Comparison of ENCODE assay signal across 21 mouse cellular contexts in the genomic region with DNA sequence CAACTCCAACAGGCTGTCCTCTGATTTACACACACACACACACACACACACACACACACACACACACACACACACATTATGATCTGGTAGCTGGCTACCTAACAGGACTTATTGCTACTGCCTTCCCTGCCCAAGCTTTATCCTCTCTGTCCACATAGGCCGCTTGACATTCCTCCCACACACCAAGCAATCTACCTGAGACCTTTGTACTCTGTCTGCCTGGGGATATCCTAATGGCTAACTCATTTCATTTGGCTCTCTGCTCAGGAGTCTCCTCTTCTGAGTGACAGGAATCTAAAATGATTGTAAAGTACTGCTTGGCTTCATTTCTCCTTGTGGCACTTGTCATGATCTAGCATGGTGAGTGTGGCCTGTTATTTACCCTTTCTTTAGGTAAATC. TPM values are rescaled to one million over a fixed set of nuclear protein-coding genes. Genes with fewer than 3 reads are reported as not detected.
DNase-seq lines count a peak whose midpoint lies in the region; TF ChIP-seq lines count a peak whose summit lies in the region.
"Had no signal": no experiment of that assay in that cellular context is flagged by ENCODE, and none has a peak within 500 bp of the region (broad histone marks: within the 10 kb centered on the region; RNA-seq: fewer than 3 reads in every experiment).

No protein-coding gene starts in this region.

- no peak for TF ChIP-seq CTCF in kidney, adult 2 months (conservative IDR thresholded peaks at IDR 0.05; ENCODE audit: insufficient read depth, insufficient read length, low read depth, low read length)

- H3K36me3 ChIP-seq in kidney, adult 2 months (ENCODE audit: control insufficient read depth, insufficient read depth, low read length): no peaks in the 10 kb centered on the region
- H3K36me3 ChIP-seq: hindbrain, embryonic 10.5 days; midbrain, embryonic 13.5 days; neural tube, embryonic 13.5 days had no signal

- TF ChIP-seq POLR2A in kidney, adult 2 months (IDR thresholded peaks at IDR 0.05; ENCODE audit: low read depth, low read length): no peak

- WGBS in kidney, adult 2 months: 50% methylated on average over 1 of the region's 1 CpGs
- WGBS in large intestine, adult 2 months: 38% methylated on average over 1 of the region's 1 CpGs

- H3K4me3 ChIP-seq in kidney, adult 2 months (ENCODE audit: insufficient read depth, low read depth, low read length): no peak overlapping the region
- H3K4me3 ChIP-seq: erythroblast, embryonic 14.5 days; forebrain, embryonic 13.5 days; heart, adult 2 months; hindbrain, embryonic 10.5 days; left cerebral cortex, adult 2 months; midbrain, embryonic 13.5 days; neural tube, embryonic 13.5 days had no signal

- H3K27me3 ChIP-seq in kidney, adult 2 months (replicated peaks; ENCODE audit: control insufficient read depth, insufficient read depth, low read length): no peaks in the 10 kb centered on the region
- H3K27me3 ChIP-seq: forebrain, embryonic 13.5 days; midbrain, embryonic 13.5 days; neural tube, embryonic 13.5 days had no signal

- no peaks in the 10 kb centered on the region; the same call in 1 of the 2 replicates for H3K4me1 ChIP-seq in kidney, adult 2 months (ENCODE audit: control insufficient read depth, insufficient read depth, low read length)
- H3K4me1 ChIP-seq: forebrain, embryonic 13.5 days; hindbrain, embryonic 10.5 days; midbrain, embryonic 13.5 days; neural tube, embryonic 13.5 days had no signal

- peak overlapping the region; percentile 78; the same call in 1 of the 2 replicates for H3K27ac ChIP-seq in kidney, adult 2 months (ENCODE audit: insufficient read depth, low read depth, low read length)
- H3K27ac ChIP-seq: forebrain, embryonic 13.5 days; heart, adult 2 months; hindbrain, embryonic 10.5 days; left cerebral cortex, adult 2 months; midbrain, embryonic 13.5 days; neural tube, embryonic 13.5 days had no signal

- DNase-seq in kidney, adult 2 months: peak; percentile 74
- DNase-seq in kidney, postnatal 10 days: no peak
- DNase-seq in kidney, adult 8-10 months: peak; percentile 19 to 41
- DNase-seq in large intestine, adult 2 months (ENCODE audit: low read depth, low spot score): peak; percentile 65
- no peak for DNase-seq in urinary bladder, adult 2 months (ENCODE audit: low spot score)
- DNase-seq in thymus, postnatal 14 days: no peak
- DNase-seq in cerebellum, adult 8-10 months: no peak
- DNase-seq: cerebellum, adult 9-10 months; gastrocnemius, postnatal 14 days; heart, adult 2 months; left cerebral cortex, postnatal 4 days; lung, adult 18-20 months; lung, postnatal 14 days; right cerebral cortex, adult 18-20 months; thymus, postnatal 25 days had no signal

RNA-seq across cellular contexts. Expression of a gene that starts 59.9 kb away (rescaled TPM):
- 40.2 and 51.3 TPM in 2 replicates for polyA plus RNA-seq in kidney, adult 2 months (2012; rRNA removed)
- polyA plus RNA-seq in large intestine, adult 2 months (2012; rRNA removed): 21.7 and 35.9 TPM in 2 replicates
- polyA plus RNA-seq in urinary bladder, adult 2 months (2012; rRNA removed): 26.2 and 26.6 TPM in 2 replicates

Comparison
In these comparisons a context has a peak if more than half of its experiments do, and no peak if none do; other contexts are left out.
1. DNase-seq: peak in kidney, adult 2 months (single experiment), kidney, adult 8-10 months (2 of 2) and large intestine, adult 2 months (single experiment); none in kidney, postnatal 10 days (single experiment), urinary bladder, adult 2 months (single experiment), thymus, postnatal 14 days (single experiment) and cerebellum, adult 8-10 months (single experiment).